Mouse (Mus musculus): ENCODE results near the gene Slc44a4.
"Not testable (repeated sequence)": the region's sequence is repeated elsewhere in the genome, so short reads cannot be mapped to it uniquely, and the experiment has no call there.

Gene Slc44a4

DNA sequence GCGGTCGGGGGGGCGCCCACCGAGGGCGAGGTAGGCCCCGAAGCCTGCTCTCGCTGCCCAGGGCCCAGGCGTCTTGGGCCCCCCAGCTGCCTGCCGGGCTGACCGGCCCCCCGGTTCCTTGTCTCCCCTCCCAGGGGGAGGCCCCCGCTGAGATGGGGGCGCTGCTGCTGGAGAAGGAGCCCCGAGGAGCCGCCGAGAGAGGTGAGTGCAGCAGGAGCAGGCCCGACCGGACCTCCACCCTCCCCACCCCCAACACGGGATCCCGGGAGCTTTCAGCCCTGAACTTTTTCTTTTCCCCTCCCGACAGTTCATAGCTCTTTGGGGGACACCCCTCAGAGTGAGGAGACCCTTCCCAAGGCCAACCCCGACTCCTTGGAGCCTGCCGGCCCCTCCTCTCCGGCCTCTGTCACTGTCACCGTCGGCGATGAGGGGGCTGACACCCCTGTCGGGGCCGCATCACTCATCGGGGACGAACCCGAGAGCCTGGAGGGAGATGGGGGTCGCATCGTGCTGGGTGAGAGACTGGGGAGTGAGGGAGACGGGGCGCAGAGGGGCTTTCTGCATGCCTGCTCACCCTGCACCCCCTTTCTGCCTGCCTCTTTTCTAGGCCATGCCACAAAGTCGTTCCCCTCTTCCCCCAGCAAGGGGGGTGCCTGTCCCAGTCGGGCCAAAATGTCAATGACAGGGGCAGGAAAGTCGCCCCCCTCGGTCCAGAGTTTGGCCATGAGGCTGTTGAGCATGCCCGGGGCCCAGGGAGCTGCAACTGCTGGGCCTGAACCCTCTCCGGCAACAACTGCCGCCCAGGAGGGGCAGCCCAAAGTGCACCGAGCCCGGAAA, 15.0 kb upstream of the Slc44a4 start:
- in situ Hi-C loops (cut with MseI, MboI), result no loop called here

DNA sequence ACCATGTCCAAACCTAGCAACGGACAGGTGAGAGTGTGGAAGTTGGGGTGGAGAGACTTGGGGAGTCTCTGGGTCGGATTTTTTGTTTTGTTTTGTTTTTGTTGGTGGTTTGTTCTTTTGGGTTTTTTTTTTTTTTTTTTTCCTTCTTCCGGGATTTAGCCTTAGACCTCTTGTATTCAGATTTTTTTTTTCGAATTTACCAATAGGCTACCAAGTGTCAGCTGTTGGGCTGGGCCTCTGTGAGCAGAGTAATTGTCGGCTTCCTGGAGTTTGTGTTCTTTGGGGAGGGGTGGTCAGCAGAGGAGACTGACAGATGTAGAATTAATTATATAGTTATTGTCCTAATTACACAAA, 14.4 kb upstream of the Slc44a4 start:
- in situ Hi-C loops (cut with MseI, MboI), result no loop called here

DNA sequence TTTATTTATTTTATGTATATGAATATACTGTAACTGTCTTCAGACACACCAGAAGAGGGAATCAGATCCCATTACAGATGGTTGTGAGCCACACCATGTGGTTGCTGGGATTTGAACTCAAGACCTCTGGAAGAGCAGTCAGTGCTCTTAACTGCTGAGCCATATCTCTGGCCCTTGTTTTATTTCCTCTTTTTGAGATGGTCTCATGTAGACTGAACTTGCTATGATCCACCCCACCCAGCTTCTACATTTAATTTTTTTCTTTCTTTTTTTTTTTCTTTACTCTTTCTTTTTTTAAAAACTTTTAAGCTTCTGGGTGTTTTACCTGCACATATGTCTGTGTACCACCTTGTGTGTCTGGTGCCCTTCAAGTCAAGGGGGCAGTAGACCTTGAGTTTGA, 13.4 kb upstream of the Slc44a4 start:
- in situ Hi-C loops (cut with MseI, MboI), result not testable (repeated sequence)

- in situ Hi-C loops (cut with MseI, MboI), result not testable (repeated sequence)
Observed at GRCm38 (mm10) chr17:34901948-34902347, 12.3 kb upstream of the Slc44a4 start.

DNA sequence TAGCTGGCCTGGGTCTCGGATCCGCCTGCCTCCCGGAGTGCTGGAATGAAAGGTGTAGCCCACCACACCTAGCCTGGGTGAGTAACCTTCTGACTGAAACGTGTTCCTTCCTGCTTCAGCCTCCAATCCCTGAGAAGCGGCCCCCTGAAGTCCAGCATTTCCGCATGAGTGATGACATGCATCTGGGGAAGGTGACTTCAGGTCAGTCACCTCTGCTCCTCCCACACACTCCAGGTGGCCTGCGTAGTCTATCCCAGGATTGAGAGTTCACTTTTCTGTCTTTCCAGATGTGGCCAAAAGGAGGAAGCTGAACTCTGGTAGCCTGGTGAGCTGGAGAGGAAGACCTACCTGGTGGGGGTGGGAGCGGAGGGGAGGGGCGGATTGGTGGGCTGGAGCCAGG, 11.4 kb upstream of the Slc44a4 start:
- in situ Hi-C loops (cut with MseI, MboI), result no loop called here

GRCm38 (mm10) chr17:34910982-34911381, 3.3 kb upstream of the Slc44a4 start:
- in situ Hi-C loops (cut with MseI, MboI), result no loop called here

DNA sequence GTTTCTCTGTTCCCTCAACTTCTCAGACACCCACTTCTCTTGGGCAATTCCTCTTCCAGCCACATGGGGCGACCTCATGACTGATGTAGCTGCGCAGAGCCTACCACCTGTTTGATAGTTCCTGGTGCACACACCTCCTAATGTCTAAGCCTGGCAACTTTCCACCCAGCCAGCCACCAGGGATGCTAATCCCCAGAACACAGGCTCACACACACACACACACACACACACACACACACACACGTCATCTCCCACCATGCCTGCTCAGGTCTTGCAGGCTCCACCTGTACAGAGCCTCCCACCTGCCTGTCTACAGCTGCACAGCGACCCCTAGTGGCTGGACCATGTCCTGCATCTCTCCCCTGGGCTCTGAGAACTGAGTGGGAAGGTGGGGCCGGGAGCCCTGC, 2.3 kb upstream of the Slc44a4 start:
- in situ Hi-C loops (cut with MseI, MboI), result no loop called here

- in situ Hi-C loops (cut with MseI, MboI), result no loop called here
Observed at GRCm38 (mm10) chr17:34915410-34915831, 1.2 kb downstream of the Slc44a4 start.

DNA sequence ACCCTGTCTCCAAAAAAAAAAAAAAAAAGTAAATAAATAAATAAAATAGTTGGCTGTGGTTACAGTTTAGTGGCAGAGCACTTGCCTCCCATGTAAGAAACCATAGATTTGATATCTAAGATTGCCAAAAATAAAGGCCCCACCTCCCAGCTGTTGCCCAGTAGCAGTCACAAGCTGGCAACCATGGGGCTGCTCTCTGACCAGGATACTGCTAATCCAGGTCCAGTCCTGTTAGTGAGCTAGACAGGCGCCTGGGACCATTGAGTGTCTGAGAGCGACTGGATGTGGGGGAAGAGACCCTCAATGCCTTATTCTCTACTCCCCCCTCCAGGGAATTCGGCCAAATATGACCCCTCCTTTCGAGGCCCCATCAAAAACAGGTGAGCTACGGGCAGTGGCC, 2.0 kb downstream of the Slc44a4 start:
- in situ Hi-C loops (cut with MseI, MboI), result no loop called here

GRCm38 (mm10) chr17:34917188-34917587, 2.9 kb downstream of the Slc44a4 start:
- in situ Hi-C loops (cut with MseI, MboI), result no loop called here

GRCm38 (mm10) chr17:34922939-34923338, 8.7 kb downstream of the Slc44a4 start:
- in situ Hi-C loops (cut with MseI, MboI), result no loop called here

GRCm38 (mm10) chr17:34924258-34924657, 10.0 kb downstream of the Slc44a4 start:
- in situ Hi-C loops (cut with MseI, MboI), result no loop called here

DNA sequence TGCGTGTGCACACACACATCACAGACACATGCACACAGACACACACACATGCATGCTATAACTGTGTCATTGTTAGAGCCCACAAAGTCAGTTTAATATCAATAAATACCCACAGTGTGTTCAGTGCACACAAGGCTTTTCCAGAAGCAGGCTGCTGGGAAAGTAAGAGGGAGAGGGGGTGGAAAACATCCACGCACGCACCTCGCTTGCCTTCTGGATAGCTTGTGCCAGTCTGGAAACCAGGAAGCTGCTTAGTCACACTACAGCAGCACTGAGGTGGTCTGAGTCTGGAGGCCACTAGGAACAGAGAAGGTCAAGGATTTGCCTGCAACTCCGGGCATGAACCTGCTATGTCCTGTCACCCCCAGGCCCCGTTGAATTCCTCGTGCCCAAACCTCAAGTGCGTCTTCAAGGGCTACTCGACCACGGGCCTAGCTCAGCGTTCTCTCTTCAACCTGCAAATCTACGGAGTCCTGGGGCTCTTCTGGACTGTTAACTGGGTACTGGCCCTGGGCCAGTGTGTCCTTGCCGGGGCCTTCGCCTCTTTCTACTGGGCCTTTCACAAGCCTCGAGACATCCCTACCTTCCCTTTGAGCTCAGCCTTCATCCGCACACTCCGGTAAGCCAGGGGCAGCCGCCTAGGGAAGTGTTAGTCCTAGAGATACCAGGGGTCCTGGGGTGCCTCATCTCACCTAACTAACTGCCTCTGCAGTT, 13.2 kb downstream of the Slc44a4 start:
- in situ Hi-C loops (cut with MseI, MboI), result no loop called here

DNA sequence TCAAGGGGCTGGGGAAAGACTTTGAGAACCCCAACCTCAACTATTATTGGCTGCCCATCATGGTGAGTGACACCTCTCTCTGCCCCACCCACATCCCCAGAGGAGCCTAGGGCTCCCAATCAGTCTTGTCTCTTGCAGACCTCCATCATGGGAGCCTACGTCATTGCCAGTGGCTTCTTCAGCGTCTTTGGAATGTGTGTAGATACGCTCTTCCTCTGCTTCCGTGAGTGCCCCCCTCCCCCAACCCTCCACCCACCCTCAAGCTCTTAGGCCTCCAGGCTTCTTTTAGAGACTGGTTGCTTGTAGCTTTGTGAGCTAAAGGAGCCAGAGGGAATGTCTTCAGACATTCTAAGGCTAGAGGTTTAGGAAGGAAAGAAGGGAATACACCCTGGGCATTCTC, 14.6 kb downstream of the Slc44a4 start:
- in situ Hi-C loops (cut with MseI, MboI), result no loop called here

DNA sequence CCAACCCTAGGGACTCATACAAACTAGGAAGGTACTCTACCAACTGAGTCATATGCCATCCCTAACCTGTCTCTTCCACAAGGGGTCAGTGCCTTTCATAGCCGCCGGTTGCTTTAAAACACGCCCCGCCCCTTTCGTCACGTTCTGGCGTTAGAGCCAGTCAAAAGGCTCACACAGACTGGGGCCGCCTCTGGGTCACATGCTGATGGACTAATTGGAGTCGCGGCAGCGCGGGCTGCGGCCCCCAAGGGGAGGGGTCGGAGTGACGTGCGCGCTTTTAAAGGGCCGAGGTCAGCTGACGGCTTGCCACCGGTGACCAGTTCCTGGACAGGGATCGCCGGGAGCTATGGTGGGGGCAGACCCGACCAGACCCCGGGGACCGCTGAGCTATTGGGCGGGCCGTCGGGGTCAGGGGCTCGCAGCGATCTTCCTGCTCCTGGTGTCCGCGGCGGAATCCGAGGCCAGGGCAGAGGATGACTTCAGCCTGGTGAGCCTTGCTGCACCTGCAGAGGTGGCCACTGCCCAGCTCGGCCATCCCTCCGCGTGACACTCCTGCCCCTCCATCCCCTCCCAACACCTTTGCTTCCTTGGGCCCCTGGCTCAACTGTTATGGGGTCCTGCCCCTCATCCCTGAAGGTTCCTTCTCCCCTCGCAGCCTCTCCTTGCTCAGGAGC, 16.9 kb downstream of the Slc44a4 start, which contains the start of gene Neu1:
TSS of gene Neu1 (plus strand) at position 193 of the 674 bp plus-strand sequence.
- in situ Hi-C loops (cut with MseI, MboI), result no loop called here

DNA sequence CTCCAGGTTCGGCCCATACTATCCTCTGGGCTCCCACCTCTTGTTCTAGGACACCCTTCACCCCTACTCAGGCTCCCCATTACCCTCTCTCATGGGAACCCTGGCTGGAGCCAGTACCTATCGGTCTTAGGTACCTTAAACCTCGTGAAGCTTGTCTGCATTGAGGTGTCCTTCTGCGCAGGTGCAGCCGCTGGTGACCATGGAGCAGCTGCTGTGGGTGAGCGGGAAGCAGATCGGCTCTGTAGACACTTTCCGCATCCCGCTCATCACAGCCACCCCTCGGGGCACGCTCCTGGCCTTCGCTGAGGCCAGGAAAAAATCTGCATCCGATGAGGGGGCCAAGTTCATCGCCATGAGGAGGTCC, 17.5 kb downstream of the Slc44a4 start:
- in situ Hi-C loops (cut with MseI, MboI), result no loop called here

DNA sequence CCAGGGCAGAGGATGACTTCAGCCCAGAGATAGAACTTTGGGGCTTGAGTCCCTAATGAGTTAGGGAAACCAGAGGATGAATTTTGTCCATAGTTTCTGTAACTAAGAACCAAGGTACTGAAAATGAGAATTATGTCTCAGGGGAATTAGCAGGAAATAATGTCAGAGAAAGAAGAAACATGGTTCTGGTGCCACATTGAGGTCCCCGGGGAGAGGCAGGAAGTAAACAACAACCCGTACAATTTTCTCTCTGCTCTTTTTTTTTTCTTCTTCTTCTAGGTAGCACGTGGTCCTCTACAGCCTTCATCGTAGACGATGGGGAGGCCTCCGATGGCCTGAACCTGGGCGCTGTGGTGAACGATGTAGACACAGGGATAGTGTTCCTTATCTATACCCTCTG, 18.0 kb downstream of the Slc44a4 start:
- in situ Hi-C loops (cut with MseI, MboI), result no loop called here

- in situ Hi-C loops (cut with MseI, MboI), result no loop called here
Observed at GRCm38 (mm10) chr17:34934031-34934430, 19.8 kb downstream of the Slc44a4 start.

- in situ Hi-C loops (cut with MseI, MboI), result no loop called here
Observed at GRCm38 (mm10) chr17:34934830-34935229, 20.6 kb downstream of the Slc44a4 start.

DNA sequence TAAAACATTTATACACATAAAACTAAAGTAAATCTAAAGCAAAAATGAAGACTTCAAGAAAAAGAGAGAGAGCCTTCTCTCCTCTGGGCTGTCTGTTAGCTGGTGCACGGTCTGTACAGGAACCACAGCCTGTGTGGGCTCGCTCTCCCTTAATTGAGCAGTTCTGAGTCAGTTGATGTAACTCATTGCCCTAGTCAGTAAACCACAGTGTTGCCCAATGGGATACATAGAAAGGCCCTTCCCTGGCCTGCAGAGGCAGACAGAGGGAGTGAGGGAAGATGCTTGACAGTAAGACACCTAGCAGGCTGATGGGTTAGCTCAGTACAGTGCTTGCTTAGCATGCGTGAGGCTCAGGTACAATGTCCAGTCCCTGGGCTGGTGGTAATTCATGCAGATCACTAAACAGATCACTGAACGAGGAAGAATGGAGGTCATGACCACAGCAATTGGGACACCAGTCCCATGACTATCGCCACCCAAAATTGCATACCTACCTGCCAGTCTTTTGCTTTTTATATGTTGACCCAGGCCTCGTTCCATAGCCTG, 23.8 kb downstream of the Slc44a4 start:
- in situ Hi-C loops (cut with MseI, MboI), result no loop called here

DNA sequence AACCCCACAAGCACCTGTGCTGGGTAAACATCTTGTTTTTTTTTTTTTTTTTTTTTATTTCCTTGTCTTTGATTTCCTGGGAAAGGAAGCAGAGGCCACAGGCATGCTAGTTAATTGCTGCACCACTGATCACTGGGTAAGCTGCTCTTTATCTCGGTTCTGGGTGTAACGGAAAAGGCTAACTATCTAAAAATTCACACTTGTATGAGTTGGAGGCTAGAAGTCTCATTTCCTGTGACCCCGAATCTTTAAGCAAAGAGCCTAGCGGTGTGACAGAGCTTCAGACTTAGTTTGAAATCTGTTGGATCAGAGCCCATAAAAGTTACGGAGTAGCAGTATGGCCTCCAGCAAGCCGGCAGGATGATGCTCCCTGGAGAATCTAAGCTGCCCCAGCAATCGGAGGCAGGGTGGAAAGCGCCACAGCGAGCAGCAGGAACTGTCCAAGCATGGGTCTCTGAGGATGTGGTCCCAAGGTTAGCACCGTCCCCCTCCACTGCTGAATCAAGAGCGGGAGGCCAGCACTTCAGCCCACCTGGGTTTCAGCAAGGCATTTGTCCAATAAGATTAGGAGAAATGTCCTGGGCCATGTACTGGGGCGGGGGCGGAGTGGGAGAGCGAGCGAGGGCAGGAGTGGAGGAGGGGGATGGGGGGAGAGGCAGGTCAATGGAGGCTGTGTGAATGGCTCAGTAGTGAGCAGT, 27.2 kb downstream of the Slc44a4 start:
- in situ Hi-C loops (cut with MseI, MboI), result no loop called here

Measured in mouse trophoblast stem cell (cell line).